Mouse (Mus musculus) adrenal gland, postnatal 25 days (tissue): ENCODE results near the gene Spata45. TPM values are rescaled to one million over a fixed set of nuclear protein-coding genes. Genes with fewer than 3 reads are reported as not detected.
"Not testable (repeated sequence)": the region's sequence is repeated elsewhere in the genome, so short reads cannot be mapped to it uniquely, and the experiment has no call there.

Experiments
- DNase-seq: peaks from one replicate; pipeline ENCODE4 v3.0.0; 2021; ENCODE audit warnings: mixed read lengths
- long read RNA-seq: library from polyadenylated mRNA; stranded (forward); transcript quantifications from one replicate; pipeline ENCODE4 v2.0.0, GENCODE M21; 2021
- total RNA-seq: library from RNA; stranded (reverse); gene quantifications from 2 replicates; pipeline ENCODE4 v1.2.3, GENCODE M21; 2021

The Spata45 gene
- total RNA-seq, result not detected in 2 replicates
- long read RNA-seq, result 0 reads

GRCm38 (mm10) chr1:191036554-191037334 is at the start of gene Spata45:
Gene Spata45, plus strand, starts transcription at chr1:191036639.
- DNase-seq, result no peak

GRCm38 (mm10) chr1:190989437-190990082 is 46.9 kb upstream of the Spata45 start:
- DNase-seq, result no peak

- peak; percentile 69 for DNase-seq
These were observed 40.9 kb upstream of the Spata45 start for GRCm38 (mm10) chr1:190995548-190995947.

- DNase-seq, result no peak
These were observed 40.0 kb upstream of the Spata45 start for GRCm38 (mm10) chr1:190996346-190996877.

GRCm38 (mm10) chr1:190998027-190998426 is 38.4 kb upstream of the Spata45 start:
- DNase-seq, result no peak

GRCm38 (mm10) chr1:191000686-191001085 is 35.8 kb upstream of the Spata45 start:
- DNase-seq, result no peak

GRCm38 (mm10) chr1:191002201-191002600 is 34.2 kb upstream of the Spata45 start:
- DNase-seq, result peak; percentile 31

GRCm38 (mm10) chr1:191008707-191009106 is 27.7 kb upstream of the Spata45 start:
- DNase-seq, result no peak

GRCm38 (mm10) chr1:191014271-191014670 is 22.2 kb upstream of the Spata45 start:
- DNase-seq, result no peak

- no peak for DNase-seq
These were observed 16.6 kb upstream of the Spata45 start for GRCm38 (mm10) chr1:191019803-191020202.

- no peak for DNase-seq
These were observed 16.1 kb upstream of the Spata45 start for GRCm38 (mm10) chr1:191020217-191020924.

GRCm38 (mm10) chr1:191021016-191021415 is 15.4 kb upstream of the Spata45 start:
- DNase-seq, result no peak

GRCm38 (mm10) chr1:191023140-191023539 is 13.3 kb upstream of the Spata45 start:
- DNase-seq, result no peak

GRCm38 (mm10) chr1:191023806-191024205 is 12.6 kb upstream of the Spata45 start:
- not testable (repeated sequence) for DNase-seq

GRCm38 (mm10) chr1:191025016-191026012 is 11.1 kb upstream of the Spata45 start:
- peak; percentile 36 for DNase-seq

- DNase-seq, result peak; percentile 98
These were observed 10.3 kb upstream of the Spata45 start, which contains the start of gene Flvcr1 for GRCm38 (mm10) chr1:191026021-191026713. Gene Flvcr1, minus strand, starts transcription at chr1:191026158.

- DNase-seq, result no peak
These were observed 6.3 kb upstream of the Spata45 start for GRCm38 (mm10) chr1:191030182-191030581.

GRCm38 (mm10) chr1:191030922-191031425 is 5.5 kb upstream of the Spata45 start:
- DNase-seq, result not testable (repeated sequence)

- DNase-seq, result no peak
These were observed 790 bp upstream of the Spata45 start for GRCm38 (mm10) chr1:191035649-191036048.

GRCm38 (mm10) chr1:191037999-191038398 is 1.6 kb downstream of the Spata45 start:
- no peak for DNase-seq
